Mouse (Mus musculus): ENCODE measurements around the gene Gipc3. TPM values are rescaled to one million over a fixed set of nuclear protein-coding genes. Genes with fewer than 3 reads are reported as not detected.

Gipc3 gene
- not detected in 2 replicates for polyA plus RNA-seq (2015; fragmentation: Nextera tagmentation; extraction: Ambion mirVana)

GRCm38 (mm10) chr10:81342686-81343505 lies at the start of gene Gipc3:
Gene Gipc3, minus strand, starts transcription at chr10:81343266.
- Histone ChIP-seq H3K27ac (no peak within 1 kb of the TSS), H3K27me3 (peaks cover 79% of the 10 kb centered on the region), H3K9me3 (replicated peaks) (no peaks in the 10 kb centered on the region), H3K4me2 (peak within 1 kb of the TSS; percentile 70), H3K4me1 (peaks cover 23% of the 10 kb centered on the region), H3K9ac (peak within 1 kb of the TSS; percentile 62), H3K4me3 (peak within 1 kb of the TSS; percentile 41), H3K36me3 (ENCODE audit: poor library complexity, severe bottlenecking) (peaks cover 15% of the 10 kb centered on the region)
- no peak for ATAC-seq
- WGBS: 5% methylated on average over 50 of the region's 67 CpGs

GRCm38 (mm10) chr10:81392781-81393185 lies 49.7 kb upstream of the Gipc3 start, which contains the start of gene Smim24:
Gene Smim24, plus strand, starts transcription at chr10:81393051.
- H3K4me2 ChIP-seq: peak within 1 kb of the TSS; percentile 43
- H3K36me3 ChIP-seq (ENCODE audit: poor library complexity, severe bottlenecking): peaks cover 33% of the 10 kb centered on the region
- H3K9me3 ChIP-seq (replicated peaks): no peaks in the 10 kb centered on the region
- peaks cover 18% of the 10 kb centered on the region for H3K4me1 ChIP-seq
- H3K27me3 ChIP-seq: no peaks in the 10 kb centered on the region
- H3K9ac ChIP-seq: peak within 1 kb of the TSS; percentile 38
- no peak within 1 kb of the TSS for H3K27ac ChIP-seq
- 70% methylated on average over 14 of the region's 14 CpGs for WGBS
- H3K4me3 ChIP-seq: peak within 1 kb of the TSS; percentile 12
- no peak for ATAC-seq

GRCm38 (mm10) chr10:81392270-81392669 lies 49.2 kb upstream of the Gipc3 start:
- Histone ChIP-seq H3K4me1 (peaks cover 18% of the 10 kb centered on the region), H3K27me3 (no peaks in the 10 kb centered on the region), H3K9me3 (replicated peaks) (no peaks in the 10 kb centered on the region), H3K4me2 (no peak overlapping the region), H3K27ac (no peak overlapping the region), H3K9ac (peak overlapping the region; percentile 35; the same call in 1 of the 2 replicates), H3K36me3 (ENCODE audit: poor library complexity, severe bottlenecking) (peaks cover 33% of the 10 kb centered on the region), H3K4me3 (no peak overlapping the region)
- WGBS: 87% methylated on average over 6 of the region's 6 CpGs
- ATAC-seq: no peak

- Histone ChIP-seq H3K4me3 (no peak overlapping the region), H3K4me2 (no peak overlapping the region), H3K9me3 (replicated peaks) (no peaks in the 10 kb centered on the region), H3K36me3 (ENCODE audit: poor library complexity, severe bottlenecking) (peaks cover 48% of the 10 kb centered on the region), H3K27me3 (no peaks in the 10 kb centered on the region), H3K4me1 (peaks cover 22% of the 10 kb centered on the region), H3K9ac (no peak overlapping the region), H3K27ac (no peak overlapping the region)
- 89% methylated on average over 13 of the region's 13 CpGs for WGBS
- no peak for ATAC-seq
Measured at GRCm38 (mm10) chr10:81390678-81390965, 47.6 kb upstream of the Gipc3 start.

- Histone ChIP-seq H3K9me3 (replicated peaks) (no peaks in the 10 kb centered on the region), H3K27me3 (no peaks in the 10 kb centered on the region), H3K36me3 (ENCODE audit: poor library complexity, severe bottlenecking) (peaks cover 48% of the 10 kb centered on the region), H3K27ac (no peak overlapping the region), H3K4me2 (no peak overlapping the region), H3K4me1 (peaks cover 28% of the 10 kb centered on the region), H3K9ac (no peak overlapping the region), H3K4me3 (no peak overlapping the region)
- ATAC-seq: peak; percentile 60
- 57% methylated on average over 22 of the region's 23 CpGs for WGBS
Measured at GRCm38 (mm10) chr10:81389801-81390677, 47.0 kb upstream of the Gipc3 start.

GRCm38 (mm10) chr10:81389373-81389772 lies 46.3 kb upstream of the Gipc3 start:
- H3K27me3 ChIP-seq: no peaks in the 10 kb centered on the region
- WGBS: 46% methylated on average over 3 of the region's 3 CpGs
- no peak overlapping the region for H3K27ac ChIP-seq
- H3K4me3 ChIP-seq: no peak overlapping the region
- no peak for ATAC-seq
- H3K4me2 ChIP-seq: no peak overlapping the region
- H3K4me1 ChIP-seq: peaks cover 32% of the 10 kb centered on the region
- 0 out of 2 replicates have a peak overlapping the region, but pooled peaks have one; percentile 9 for H3K9ac ChIP-seq
- no peaks in the 10 kb centered on the region for H3K9me3 ChIP-seq (replicated peaks)
- H3K36me3 ChIP-seq (ENCODE audit: poor library complexity, severe bottlenecking): peaks cover 48% of the 10 kb centered on the region

- 88% methylated on average over 5 of the region's 5 CpGs for WGBS
- Histone ChIP-seq H3K4me2 (no peak within 1 kb of the TSS), H3K4me1 (peaks cover 28% of the 10 kb centered on the region), H3K27ac (no peak within 1 kb of the TSS), H3K9ac (0 out of 2 replicates have a peak within 1 kb of the TSS, but pooled peaks have one; percentile 9), H3K27me3 (no peaks in the 10 kb centered on the region), H3K9me3 (replicated peaks) (no peaks in the 10 kb centered on the region), H3K4me3 (no peak within 1 kb of the TSS), H3K36me3 (ENCODE audit: poor library complexity, severe bottlenecking) (peaks cover 48% of the 10 kb centered on the region)
- no peak for ATAC-seq
Measured at GRCm38 (mm10) chr10:81388505-81389055, 45.5 kb upstream of the Gipc3 start, which contains the start of gene Gm48552. Gene Gm48552, plus strand, starts transcription at chr10:81389005.

GRCm38 (mm10) chr10:81387716-81388115 lies 44.6 kb upstream of the Gipc3 start:
- Histone ChIP-seq H3K4me2 (no peak overlapping the region), H3K36me3 (ENCODE audit: poor library complexity, severe bottlenecking) (peaks cover 48% of the 10 kb centered on the region), H3K9ac (no peak overlapping the region), H3K27me3 (no peaks in the 10 kb centered on the region), H3K9me3 (replicated peaks) (no peaks in the 10 kb centered on the region), H3K4me1 (peaks cover 21% of the 10 kb centered on the region), H3K4me3 (no peak overlapping the region), H3K27ac (no peak overlapping the region)
- WGBS: 97% methylated on average over 20 of the region's 20 CpGs
- no peak for ATAC-seq

- peaks cover 37% of the 10 kb centered on the region for H3K36me3 ChIP-seq (ENCODE audit: poor library complexity, severe bottlenecking)
- H3K27ac ChIP-seq: no peak overlapping the region
- H3K4me1 ChIP-seq: peaks cover 21% of the 10 kb centered on the region
- H3K4me3 ChIP-seq: peak overlapping the region; percentile 97
- no peaks in the 10 kb centered on the region for H3K9me3 ChIP-seq (replicated peaks)
- 88% methylated on average over 22 of the region's 22 CpGs for WGBS
- ATAC-seq: no peak
- no peaks in the 10 kb centered on the region for H3K27me3 ChIP-seq
- peak overlapping the region; percentile 87; the same call in 1 of the 2 replicates for H3K9ac ChIP-seq
- peak overlapping the region; percentile 94 for H3K4me2 ChIP-seq
Measured at GRCm38 (mm10) chr10:81385603-81386306, 42.7 kb upstream of the Gipc3 start.

- peak overlapping the region; percentile 87 for H3K9ac ChIP-seq
- ATAC-seq: peak; percentile 28; the same call in 1 of the 2 replicates
- H3K36me3 ChIP-seq (ENCODE audit: poor library complexity, severe bottlenecking): peaks cover 32% of the 10 kb centered on the region
- peak overlapping the region; percentile 97 for H3K4me3 ChIP-seq
- peak overlapping the region; percentile 94 for H3K4me2 ChIP-seq
- H3K9me3 ChIP-seq (replicated peaks): no peaks in the 10 kb centered on the region
- WGBS: under 1% methylated on average over 19 of the region's 19 CpGs
- peaks cover 18% of the 10 kb centered on the region for H3K4me1 ChIP-seq
- no peaks in the 10 kb centered on the region for H3K27me3 ChIP-seq
- peak overlapping the region; percentile 84 for H3K27ac ChIP-seq
Measured at GRCm38 (mm10) chr10:81384605-81384982, 41.5 kb upstream of the Gipc3 start.

- Histone ChIP-seq H3K9ac (peak within 1 kb of the TSS; percentile 87), H3K27me3 (no peaks in the 10 kb centered on the region), H3K4me2 (peak within 1 kb of the TSS; percentile 94), H3K27ac (peak within 1 kb of the TSS; percentile 84), H3K36me3 (ENCODE audit: poor library complexity, severe bottlenecking) (peaks cover 32% of the 10 kb centered on the region), H3K4me3 (peak within 1 kb of the TSS; percentile 97), H3K4me1 (peaks cover 19% of the 10 kb centered on the region), H3K9me3 (replicated peaks) (no peaks in the 10 kb centered on the region)
- peak; percentile 96 for ATAC-seq
- 10% methylated on average over 54 of the region's 54 CpGs for WGBS
Measured at GRCm38 (mm10) chr10:81383802-81384604, 40.9 kb upstream of the Gipc3 start, which contains the start of the genes Dohh and Gm48551. Gene Dohh, plus strand, starts transcription at chr10:81384428. Gene Gm48551, plus strand, starts transcription at chr10:81384466.
